Mouse (Mus musculus) liver, embryonic 11.5 days (tissue): Measurements from ENCODE around the gene Sulf2. TPM values are rescaled to one million over a fixed set of nuclear protein-coding genes. Genes with fewer than 3 reads are reported as not detected.

ENCODE experiments used
- ATAC-seq: fragments of 200-750 bp; cut with Nextera tagmentation; replicated peaks from 2 replicates; pipeline ENCODE4 v1.8.0; 2017; ENCODE audit warnings: moderate number of reproducible peaks, mild to moderate bottlenecking, moderate TSS enrichment, moderate library complexity; ENCODE audit not compliant: low FRiP score
- DNase-seq: peaks from one replicate; pipeline ENCODE4 v3.0.0-alpha.2; 2017; ENCODE audit warnings: low spot score
- H3K27ac ChIP-seq: fragments of 300-500 bp; sonication (generic); 2 replicates; pipeline ENCODE4 v1.5.1; 2014; ENCODE audit warnings: mild to moderate bottlenecking, low read depth, low read length, control low read depth
- H3K27me3 ChIP-seq: fragments of 300-500 bp; sonication (generic); replicated peaks from 2 replicates; pipeline ENCODE4 v1.6.1; 2014; ENCODE audit warnings: low read length, mixed read lengths; ENCODE audit not compliant: control insufficient read depth, insufficient read depth
- H3K36me3 ChIP-seq: fragments of 300-500 bp; sonication (generic); 2 replicates; pipeline ENCODE4 v1.6.1; 2014; ENCODE audit warnings: mild to moderate bottlenecking, low read length, moderate library complexity, mixed read lengths; ENCODE audit not compliant: control insufficient read depth, insufficient read depth
- H3K4me1 ChIP-seq: fragments of 300-500 bp; sonication (generic); replicated peaks from 2 replicates; pipeline ENCODE4 v1.6.1; 2014; ENCODE audit warnings: low read length, mixed read lengths; ENCODE audit not compliant: control insufficient read depth, insufficient read depth
- H3K4me2 ChIP-seq: fragments of 300-500 bp; sonication (generic); 2 replicates; pipeline ENCODE4 v1.6.1; 2014; ENCODE audit warnings: mild to moderate bottlenecking, control low read depth, moderate library complexity
- H3K4me3 ChIP-seq: fragments of 300-500 bp; sonication (generic); 2 replicates; pipeline ENCODE4 v1.5.1; 2014; ENCODE audit warnings: low read depth, low read length, control low read depth
- H3K9ac ChIP-seq: fragments of 300-500 bp; sonication (generic); 2 replicates; pipeline ENCODE4 v1.6.1; 2014; ENCODE audit warnings: low read depth, low read length, control low read depth
- H3K9me3 ChIP-seq: fragments of 300-500 bp; sonication (generic); 2 replicates; pipeline ENCODE4 v1.6.1; 2016; ENCODE audit warnings: low read length, inconsistent platforms, mixed read lengths; ENCODE audit not compliant: control insufficient read depth
- WGBS: fragments of 180-500 bp; shearing (Covaris S2); extraction: QIAGEN DNeasy Blood & Tissue Kit; methylation state at CpG from one replicate; pipeline ENCODE4 v1.1.7; 2014; 5-methylcytosine and 5-hydroxymethylcytosine counted together
- polyA plus RNA-seq: library from polyadenylated mRNA; unstranded; fragments of >200 nt; fragmentation: Nextera tagmentation; extraction: Ambion mirVana; gene quantifications from 2 replicates; pipeline ENCODE4 v1.2.1, GENCODE M21; 2014

Gene Sulf2
- polyA plus RNA-seq, 1 experiment from 2014 or later, result 30.3 TPM

GRCm38 (mm10) chr2:166031120-166031929, 124.1 kb downstream of the Sulf2 start:
- no peaks in the 10 kb centered on the region for H3K27me3 ChIP-seq
- ATAC-seq, result peak; percentile 75
- DNase-seq, result peak; percentile 63

GRCm38 (mm10) chr2:166030256-166030995, 125.0 kb downstream of the Sulf2 start:
- no peak for ATAC-seq
- H3K4me1 ChIP-seq, result peaks cover 33% of the 10 kb centered on the region

More at GRCm38 (mm10) chr2:166031120-166031929, 124.1 kb downstream of the Sulf2 start:
- Histone ChIP-seq H3K9me3 (no peaks in the 10 kb centered on the region), H3K4me3 (peak overlapping the region; percentile 25), H3K4me2 (peak overlapping the region; percentile 71), H3K4me1 (peaks cover 36% of the 10 kb centered on the region), H3K27ac (peak overlapping the region; percentile 82), H3K9ac (no peak overlapping the region), H3K36me3 (no peaks in the 10 kb centered on the region)
- whole genome bisulfite sequencing, result 36% methylated on average over 7 of the region's 7 CpGs

GRCm38 (mm10) chr2:166029232-166029631, 126.2 kb downstream of the Sulf2 start:
- peaks cover 28% of the 10 kb centered on the region for H3K4me1 ChIP-seq
- no peak overlapping the region for H3K9ac ChIP-seq
- no peaks in the 10 kb centered on the region for H3K36me3 ChIP-seq
- no peak overlapping the region for H3K4me2 ChIP-seq
- 64% methylated on average over 4 of the region's 4 CpGs for WGBS
- ATAC-seq (no peak), DNase-seq (no peak)
- H3K4me3 ChIP-seq, result no peak overlapping the region
- H3K27me3 ChIP-seq, result no peaks in the 10 kb centered on the region
- H3K27ac ChIP-seq, result no peak overlapping the region
- H3K9me3 ChIP-seq, result no peaks in the 10 kb centered on the region

More at GRCm38 (mm10) chr2:166030256-166030995, 125.0 kb downstream of the Sulf2 start:
- WGBS, result 8% methylated on average over 13 of the region's 13 CpGs
- Histone ChIP-seq H3K27ac (peak overlapping the region; percentile 82), H3K36me3 (no peaks in the 10 kb centered on the region), H3K4me3 (peak overlapping the region; percentile 25), H3K9me3 (no peaks in the 10 kb centered on the region), H3K9ac (no peak overlapping the region), H3K4me2 (peak overlapping the region; percentile 71), H3K27me3 (no peaks in the 10 kb centered on the region)
- peak; percentile 48 for DNase-seq

GRCm38 (mm10) chr2:166027834-166028233, 127.6 kb downstream of the Sulf2 start:
- H3K9me3 ChIP-seq, result no peaks in the 10 kb centered on the region
- WGBS, result 92% methylated on average over 3 of the region's 3 CpGs

GRCm38 (mm10) chr2:166025943-166026342, 129.5 kb downstream of the Sulf2 start:
- no peaks in the 10 kb centered on the region for H3K27me3 ChIP-seq
- H3K9ac ChIP-seq, result no peak overlapping the region
- no peaks in the 10 kb centered on the region for H3K36me3 ChIP-seq
- 69% methylated on average over 5 of the region's 5 CpGs for WGBS
- no peak overlapping the region for H3K4me2 ChIP-seq
- no peak overlapping the region for H3K27ac ChIP-seq
- ATAC-seq, result no peak
- H3K4me1 ChIP-seq, result peaks cover 29% of the 10 kb centered on the region
- H3K4me3 ChIP-seq, result no peak overlapping the region
- DNase-seq, result no peak
- no peaks in the 10 kb centered on the region for H3K9me3 ChIP-seq

More at GRCm38 (mm10) chr2:166027834-166028233, 127.6 kb downstream of the Sulf2 start:
- no peak overlapping the region for H3K27ac ChIP-seq
- H3K4me1 ChIP-seq, result peaks cover 29% of the 10 kb centered on the region
- no peak overlapping the region for H3K4me3 ChIP-seq
- H3K36me3 ChIP-seq, result no peaks in the 10 kb centered on the region
- H3K9ac ChIP-seq, result no peak overlapping the region
- DNase-seq (no peak), ATAC-seq (no peak)
- no peaks in the 10 kb centered on the region for H3K27me3 ChIP-seq
- no peak overlapping the region for H3K4me2 ChIP-seq

- H3K9me3 ChIP-seq, result no peaks in the 10 kb centered on the region
- 80% methylated on average over 4 of the region's 4 CpGs for whole genome bisulfite sequencing
- H3K27me3 ChIP-seq, result no peaks in the 10 kb centered on the region
- H3K4me2 ChIP-seq, result no peak overlapping the region
- H3K9ac ChIP-seq, result no peak overlapping the region
- H3K4me1 ChIP-seq, result peaks cover 25% of the 10 kb centered on the region
- ATAC-seq (no peak), DNase-seq (no peak)
- H3K27ac ChIP-seq, result no peak overlapping the region
- H3K4me3 ChIP-seq, result no peak overlapping the region
- H3K36me3 ChIP-seq, result no peaks in the 10 kb centered on the region
Measured at GRCm38 (mm10) chr2:166024621-166025020, 130.8 kb downstream of the Sulf2 start.

GRCm38 (mm10) chr2:166024079-166024478, 131.4 kb downstream of the Sulf2 start:
- Histone ChIP-seq H3K4me2 (no peak overlapping the region), H3K27ac (no peak overlapping the region), H3K9me3 (no peaks in the 10 kb centered on the region), H3K9ac (no peak overlapping the region), H3K36me3 (no peaks in the 10 kb centered on the region), H3K4me3 (no peak overlapping the region), H3K4me1 (peaks cover 23% of the 10 kb centered on the region), H3K27me3 (no peaks in the 10 kb centered on the region)
- DNase-seq (no peak), ATAC-seq (no peak)
- WGBS, result 68% methylated on average over 3 of the region's 3 CpGs
